Mouse (Mus musculus) heart, embryonic 11.5 days (tissue): ENCODE results near the gene Slc2a6. TPM values are rescaled to one million over a fixed set of nuclear protein-coding genes. Genes with fewer than 3 reads are reported as not detected.

Experiments
- ATAC-seq: fragments of 200-750 bp; cut with Nextera tagmentation; replicated peaks from 2 replicates; pipeline ENCODE4 v1.8.0; 2017; ENCODE audit warnings: moderate library complexity; ENCODE audit not compliant: insufficient number of reproducible peaks, low FRiP score, low TSS enrichment
- H3K27ac ChIP-seq: fragments of 300-500 bp; sonication (generic); 2 replicates; pipeline ENCODE4 v1.5.1; 2014; ENCODE audit warnings: mild to moderate bottlenecking, low read depth, low read length
- H3K27me3 ChIP-seq: fragments of 300-500 bp; sonication (generic); 2 replicates; pipeline ENCODE4 v1.6.1; 2014; ENCODE audit warnings: mild to moderate bottlenecking, low read length, mixed read lengths; ENCODE audit not compliant: control insufficient read depth, insufficient read depth
- H3K36me3 ChIP-seq: fragments of 300-500 bp; sonication (generic); 2 replicates; pipeline ENCODE4 v1.6.1; 2014; ENCODE audit warnings: mild to moderate bottlenecking, low read length, moderate library complexity, mixed read lengths; ENCODE audit not compliant: control insufficient read depth, insufficient read depth
- H3K4me1 ChIP-seq: fragments of 300-500 bp; sonication (generic); 2 replicates; pipeline ENCODE4 v1.6.1; 2014; ENCODE audit warnings: low read length; ENCODE audit not compliant: control insufficient read depth, insufficient read depth
- H3K4me2 ChIP-seq: fragments of 300-500 bp; sonication (generic); 2 replicates; pipeline ENCODE4 v1.6.1; 2014; ENCODE audit warnings: mild to moderate bottlenecking, moderate library complexity
- H3K4me3 ChIP-seq: fragments of 300-500 bp; sonication (generic); 2 replicates; pipeline ENCODE4 v1.5.1; 2014; ENCODE audit warnings: low read depth, low read length
- H3K9ac ChIP-seq: fragments of 300-500 bp; sonication (generic); 2 replicates; pipeline ENCODE4 v1.6.1; 2014; ENCODE audit warnings: mild to moderate bottlenecking, low read depth, low read length, moderate library complexity
- H3K9me3 ChIP-seq: fragments of 300-500 bp; sonication (generic); replicated peaks from 2 replicates; pipeline ENCODE4 v1.6.1; 2016; ENCODE audit warnings: low read length; ENCODE audit not compliant: control insufficient read depth
- WGBS: fragments of 180-500 bp; shearing (Covaris S2); extraction: QIAGEN DNeasy Blood & Tissue Kit; methylation state at CpG from one replicate; pipeline ENCODE4 v1.1.7; 2014; ENCODE audit not compliant: insufficient replicate concordance; 5-methylcytosine and 5-hydroxymethylcytosine counted together
- polyA plus RNA-seq: library from polyadenylated mRNA; unstranded; fragments of >200 nt; fragmentation: Nextera tagmentation; extraction: Ambion mirVana; gene quantifications from 2 replicates; pipeline ENCODE4 v1.2.1, GENCODE M21; 2014

Slc2a6 gene
- 0.30 TPM in 1 of 2 replicates, not detected in the other for polyA plus RNA-seq

DNA sequence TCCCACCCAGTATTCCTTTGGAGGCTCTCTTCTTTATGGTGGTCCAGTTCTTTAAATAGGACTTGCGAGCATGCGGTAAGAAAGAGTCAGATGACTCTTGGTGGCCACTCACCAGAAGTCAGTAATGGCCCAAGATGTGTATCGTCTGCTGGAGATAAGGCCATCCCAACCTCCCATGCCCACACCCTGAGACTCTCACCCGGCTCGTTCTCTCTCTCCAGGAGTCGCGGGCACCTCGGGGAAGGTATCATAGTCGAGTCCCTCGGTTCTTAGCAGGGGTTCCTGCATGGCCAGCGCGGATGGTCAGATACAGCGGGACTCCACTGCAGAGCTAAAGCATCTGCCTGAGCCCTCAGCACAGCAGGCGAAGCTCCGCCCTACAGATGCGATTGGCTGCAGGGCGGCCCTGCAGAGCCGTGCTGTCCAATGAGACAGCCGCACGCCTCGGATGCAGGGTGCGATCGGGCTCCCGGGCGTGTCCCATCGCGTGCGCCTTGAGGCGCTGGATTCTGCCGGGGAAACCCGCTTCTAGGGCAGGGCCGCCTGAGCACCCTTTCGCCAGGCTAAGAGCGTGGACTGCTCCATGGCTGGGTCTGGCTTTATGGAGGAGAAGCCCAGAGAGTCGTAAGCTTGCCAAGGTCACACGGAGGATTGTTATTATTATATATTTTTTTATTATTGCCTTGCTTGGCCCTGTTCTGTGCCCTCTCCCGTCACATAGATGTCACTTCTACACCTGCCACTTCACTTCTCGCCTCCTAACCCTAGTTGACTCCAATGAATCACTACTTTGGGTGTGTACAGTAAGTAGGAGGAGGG, at the start of gene Slc2a6:
Slc2a6 (minus strand) TSS at position 381 of the 819 bp plus-strand sequence.
- peak; percentile 92 for ATAC-seq
- Histone ChIP-seq H3K9ac (0 out of 2 replicates have a peak within 1 kb of the TSS, but pooled peaks have one; percentile 18), H3K9me3 (no peaks in the 10 kb centered on the region), H3K4me3 (peak within 1 kb of the TSS; percentile 37), H3K36me3 (no peaks in the 10 kb centered on the region), H3K4me1 (peaks cover 5% of the 10 kb centered on the region; the same call in 1 of the 2 replicates), H3K27ac (no peak within 1 kb of the TSS), H3K27me3 (peaks cover 25% of the 10 kb centered on the region), H3K4me2 (peak within 1 kb of the TSS; percentile 66)
- 3% methylated on average over 38 of the region's 38 CpGs for WGBS

DNA sequence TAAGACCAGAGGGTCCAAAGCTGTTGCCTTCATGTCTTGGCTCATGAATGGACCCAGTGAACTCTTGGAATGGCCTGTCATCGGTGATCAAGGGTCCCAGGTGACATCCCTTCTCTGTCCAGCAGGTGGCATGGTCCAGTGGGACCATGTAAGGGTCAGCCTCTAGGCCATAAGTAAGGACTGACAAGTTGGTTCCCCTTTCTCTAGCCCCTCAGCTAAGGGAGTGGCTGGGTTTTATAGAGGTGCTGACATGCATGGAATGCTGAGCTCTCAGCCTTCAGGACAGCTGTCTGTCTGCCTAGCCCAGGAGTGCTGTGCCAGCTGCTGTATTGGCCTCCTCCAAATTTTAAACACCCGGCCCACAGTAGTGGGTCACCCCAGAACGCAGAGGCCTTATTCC, 47.7 kb upstream of the Slc2a6 start:
- no peaks in the 10 kb centered on the region for H3K9me3 ChIP-seq
- no peak overlapping the region for H3K9ac ChIP-seq
- no peak for ATAC-seq
- no peaks in the 10 kb centered on the region for H3K27me3 ChIP-seq
- no peak overlapping the region for H3K4me2 ChIP-seq
- no peak overlapping the region for H3K27ac ChIP-seq
- H3K4me1 ChIP-seq: peaks cover 40% of the 10 kb centered on the region
- 53% methylated on average over 3 of the region's 3 CpGs for WGBS
- no peaks in the 10 kb centered on the region for H3K36me3 ChIP-seq
- no peak overlapping the region for H3K4me3 ChIP-seq

DNA sequence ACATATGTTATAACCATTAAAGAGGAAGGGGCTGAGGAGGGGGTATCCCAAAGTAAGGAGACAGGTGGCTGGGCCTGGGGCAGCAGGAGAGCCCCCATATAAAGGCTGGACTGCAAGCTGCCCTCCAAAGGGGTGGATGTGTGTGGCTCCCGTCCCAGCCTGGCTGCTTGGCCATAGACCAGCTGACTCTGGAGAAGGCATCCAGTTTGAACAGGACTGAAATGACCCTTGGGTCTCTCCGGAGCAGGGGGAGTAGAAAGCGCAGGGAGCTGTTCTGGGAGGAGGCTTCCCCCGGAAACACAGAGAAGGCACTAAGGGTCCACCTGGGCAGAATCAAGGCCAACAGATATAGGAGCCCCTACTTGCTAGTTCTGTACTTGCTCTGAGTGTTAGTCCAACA, 47.0 kb upstream of the Slc2a6 start:
- 76% methylated on average over 4 of the region's 4 CpGs for WGBS
- no peaks in the 10 kb centered on the region for H3K9me3 ChIP-seq
- no peak overlapping the region for H3K4me3 ChIP-seq
- H3K9ac ChIP-seq: no peak overlapping the region
- ATAC-seq: no peak
- H3K4me1 ChIP-seq: peaks cover 35% of the 10 kb centered on the region
- no peak overlapping the region for H3K27ac ChIP-seq
- H3K36me3 ChIP-seq: no peaks in the 10 kb centered on the region
- no peak overlapping the region for H3K4me2 ChIP-seq
- H3K27me3 ChIP-seq: no peaks in the 10 kb centered on the region

- Histone ChIP-seq H3K4me1 (peaks cover 22% of the 10 kb centered on the region), H3K4me3 (no peak overlapping the region), H3K9me3 (no peaks in the 10 kb centered on the region), H3K9ac (no peak overlapping the region), H3K4me2 (no peak overlapping the region), H3K27me3 (no peaks in the 10 kb centered on the region), H3K27ac (no peak overlapping the region), H3K36me3 (no peaks in the 10 kb centered on the region)
- 68% methylated on average over 4 of the region's 4 CpGs for WGBS
- no peak for ATAC-seq
Measured at GRCm38 (mm10) chr2:27073407-27073806, 45.6 kb upstream of the Slc2a6 start.

- H3K27me3 ChIP-seq: 0 out of 2 replicates have a peak, but pooled peaks cover 2% of the 10 kb centered on the region
- H3K4me1 ChIP-seq: peaks cover 13% of the 10 kb centered on the region
- 77% methylated on average over 2 of the region's 2 CpGs for WGBS
- no peak within 1 kb of the TSS for H3K4me3 ChIP-seq
- H3K27ac ChIP-seq: no peak within 1 kb of the TSS
- no peak within 1 kb of the TSS for H3K4me2 ChIP-seq
- 0 out of 2 replicates have a peak within 1 kb of the TSS, but pooled peaks have one; percentile 16 for H3K9ac ChIP-seq
- no peaks in the 10 kb centered on the region for H3K36me3 ChIP-seq
- H3K9me3 ChIP-seq: no peaks in the 10 kb centered on the region
- ATAC-seq: no peak
Measured at GRCm38 (mm10) chr2:27071978-27072377, 44.2 kb upstream of the Slc2a6 start, which contains the start of gene Mymk. Gene Mymk, minus strand, starts transcription at chr2:27072179.

- Histone ChIP-seq H3K27ac (no peak overlapping the region), H3K9ac (0 out of 2 replicates have a peak overlapping the region, but pooled peaks have one; percentile 16), H3K9me3 (no peaks in the 10 kb centered on the region), H3K36me3 (no peaks in the 10 kb centered on the region), H3K27me3 (0 out of 2 replicates have a peak, but pooled peaks cover 2% of the 10 kb centered on the region), H3K4me1 (peaks cover 13% of the 10 kb centered on the region), H3K4me3 (no peak overlapping the region), H3K4me2 (no peak overlapping the region)
- 24% methylated on average over 4 of the region's 4 CpGs for WGBS
- ATAC-seq: no peak; the same call in 1 of the 2 replicates
Measured at GRCm38 (mm10) chr2:27071137-27071536, 43.3 kb upstream of the Slc2a6 start.

DNA sequence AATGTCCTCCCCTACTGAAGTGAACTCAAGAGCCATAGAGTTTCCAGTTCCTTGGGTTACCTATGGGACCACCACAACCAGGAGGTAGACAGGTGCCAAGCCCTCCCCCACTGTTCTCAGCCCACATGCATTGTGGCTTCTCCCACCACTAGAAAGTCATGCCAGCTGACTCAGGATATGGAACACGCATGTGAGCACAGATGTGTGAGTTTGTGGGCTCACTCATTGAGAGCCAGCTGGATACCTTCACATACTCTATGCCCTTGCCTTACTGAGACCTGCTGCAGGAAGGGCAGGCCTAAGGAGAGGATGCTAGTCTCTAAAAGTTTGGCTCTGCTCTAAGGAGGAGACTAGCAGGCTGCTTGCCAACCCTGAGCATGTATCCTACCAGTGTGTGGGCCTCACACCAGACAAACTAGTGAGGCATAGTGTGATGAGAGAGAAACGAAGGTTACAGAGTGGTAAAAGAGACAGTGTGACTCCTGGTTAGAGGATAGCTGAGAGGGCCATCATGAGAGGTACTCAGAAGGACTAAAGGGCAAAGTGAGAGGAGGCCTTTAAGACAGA, 42.5 kb upstream of the Slc2a6 start:
- 0 out of 2 replicates have a peak, but pooled peaks cover 2% of the 10 kb centered on the region for H3K27me3 ChIP-seq
- no peak overlapping the region for H3K4me3 ChIP-seq
- peaks cover 8% of the 10 kb centered on the region for H3K4me1 ChIP-seq
- no peaks in the 10 kb centered on the region for H3K9me3 ChIP-seq
- H3K27ac ChIP-seq: no peak overlapping the region
- no peaks in the 10 kb centered on the region for H3K36me3 ChIP-seq
- H3K9ac ChIP-seq: no peak overlapping the region
- H3K4me2 ChIP-seq: no peak overlapping the region
- ATAC-seq: no peak
- WGBS: 79% methylated on average over 2 of the region's 2 CpGs

- ATAC-seq: no peak
- Histone ChIP-seq H3K4me2 (no peak overlapping the region), H3K36me3 (no peaks in the 10 kb centered on the region), H3K27ac (no peak overlapping the region), H3K4me3 (no peak overlapping the region), H3K27me3 (0 out of 2 replicates have a peak, but pooled peaks cover 2% of the 10 kb centered on the region), H3K9ac (no peak overlapping the region), H3K4me1 (0 out of 2 replicates have a peak, but pooled peaks cover 4% of the 10 kb centered on the region), H3K9me3 (no peaks in the 10 kb centered on the region)
- WGBS: 58% methylated on average over 3 of the region's 3 CpGs
Measured at GRCm38 (mm10) chr2:27069646-27070045, 41.8 kb upstream of the Slc2a6 start.
